Mouse (Mus musculus) E14TG2a.4 (cell line): Measurements from ENCODE around the gene Fnip2.

Experiments
- CTCF ChIP-seq: conservative IDR thresholded peaks from 2 replicates; pipeline ENCODE4 v1.5.1; 2014; ENCODE audit warnings: low read length
- NANOG ChIP-seq: IDR thresholded peaks from 2 replicates; pipeline ENCODE4 v1.6.1; 2014; ENCODE audit warnings: borderline replicate concordance, low read length, mixed read lengths
- POU5F1 ChIP-seq: IDR thresholded peaks from 2 replicates; pipeline ENCODE4 v1.6.1; 2014; ENCODE audit warnings: low read length, borderline replicate concordance

DNA sequence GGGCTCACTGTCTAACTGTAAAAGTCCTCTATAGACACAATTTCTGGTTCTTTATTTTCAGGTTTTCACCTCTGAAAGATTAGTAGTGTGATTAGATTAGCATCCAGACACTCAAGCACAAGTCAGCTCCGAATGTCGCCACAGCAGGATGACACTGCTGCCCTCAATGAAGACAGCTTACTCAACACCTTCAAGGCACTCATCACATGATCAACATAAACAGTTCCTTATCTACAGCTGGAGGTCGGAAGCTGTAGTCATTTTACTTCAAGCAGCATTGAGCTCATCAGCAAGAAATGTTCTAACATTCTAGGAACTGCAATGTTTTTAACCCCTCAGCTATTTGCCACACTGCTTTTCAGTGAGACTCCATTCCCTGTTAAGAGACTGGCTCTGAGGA, 76.0 kb downstream of the Fnip2 start:
- TF ChIP-seq POU5F1: no peak
- TF ChIP-seq CTCF: no peak
- TF ChIP-seq NANOG: no peak
